Mouse (Mus musculus): Measurements from ENCODE around the gene A430089I19Rik.
"Not testable (repeated sequence)": the region's sequence is repeated elsewhere in the genome, so short reads cannot be mapped to it uniquely, and the experiment has no call there.

A430089I19Rik gene

GRCm38 (mm10) chr5:94306696-94307095, at the start of gene A430089I19Rik:
A430089I19Rik (minus strand) TSS chr5:94306796.
- DNase-seq (ENCODE audit: low read depth, low spot score), result not testable (repeated sequence)

GRCm38 (mm10) chr5:94339449-94339848, 32.9 kb upstream of the A430089I19Rik start, which contains the start of gene AA792892:
AA792892 (plus strand) TSS chr5:94339749.
- DNase-seq (ENCODE audit: low read depth, low spot score), result not testable (repeated sequence)

- not testable (repeated sequence) for DNase-seq (ENCODE audit: low read depth, low spot score)
Measured at GRCm38 (mm10) chr5:94314135-94314534, 7.5 kb upstream of the A430089I19Rik start, which contains the start of gene Gm6502. Gm6502 (plus strand) TSS chr5:94314435.

Data from WW6 (cell line).